Mouse (Mus musculus) lung, embryonic 16.5 days (tissue): ENCODE measurements around the gene Snx15. TPM values are rescaled to one million over a fixed set of nuclear protein-coding genes. Genes with fewer than 3 reads are reported as not detected.

Experiments used
- ATAC-seq: fragments of 200-750 bp; cut with Nextera tagmentation; 2 replicates; pipeline ENCODE4 v1.8.0; 2017; ENCODE audit warnings: low read depth, mild to moderate bottlenecking, moderate library complexity
- H3K27ac ChIP-seq: fragments of 300-500 bp; sonication (generic); 2 replicates; pipeline ENCODE4 v1.5.1; 2014; ENCODE audit warnings: mild to moderate bottlenecking, control low read depth, low read length
- H3K27me3 ChIP-seq: fragments of 300-500 bp; sonication (generic); 2 replicates; pipeline ENCODE4 v1.6.1; 2014; ENCODE audit warnings: low read depth, low read length, mixed read lengths; ENCODE audit not compliant: control insufficient read depth, insufficient read depth
- H3K36me3 ChIP-seq: fragments of 300-500 bp; sonication (generic); 2 replicates; pipeline ENCODE4 v1.6.1; 2014; ENCODE audit warnings: low read length; ENCODE audit not compliant: control insufficient read depth, insufficient read depth
- H3K4me1 ChIP-seq: fragments of 300-500 bp; sonication (generic); replicated peaks from 2 replicates; pipeline ENCODE4 v1.6.1; 2014; ENCODE audit warnings: low read length, mixed read lengths; ENCODE audit not compliant: control insufficient read depth, insufficient read depth
- H3K4me2 ChIP-seq: fragments of 300-500 bp; sonication (generic); 2 replicates; pipeline ENCODE4 v1.6.1; 2014; ENCODE audit warnings: low read depth, low read length, control low read depth
- H3K4me3 ChIP-seq: fragments of 300-500 bp; sonication (generic); 2 replicates; pipeline ENCODE4 v1.5.1; 2014; ENCODE audit warnings: mild to moderate bottlenecking, low read length, control low read depth
- H3K9ac ChIP-seq: fragments of 300-500 bp; sonication (generic); 2 replicates; pipeline ENCODE4 v1.6.1; 2014; ENCODE audit warnings: low read length, control low read depth
- H3K9me3 ChIP-seq: fragments of 300-500 bp; sonication (generic); 2 replicates; pipeline ENCODE4 v1.6.1; 2016; ENCODE audit warnings: low read length; ENCODE audit not compliant: control insufficient read depth
- WGBS: fragments of 180-500 bp; shearing (Covaris S2); extraction: QIAGEN DNeasy Blood & Tissue Kit; methylation state at CpG from one replicate; pipeline ENCODE4 v1.1.7; 2014; 5-methylcytosine and 5-hydroxymethylcytosine counted together
- polyA plus RNA-seq: library from polyadenylated mRNA; unstranded; fragments of >200 nt; fragmentation: Nextera tagmentation; extraction: Ambion mirVana; gene quantifications from 2 replicates; pipeline ENCODE4 v1.2.1, GENCODE M21; 2015

Gene Snx15
- polyA plus RNA-seq: 33.4 and 35.1 TPM in 2 replicates

GRCm38 (mm10) chr19:6127760-6128341, at the start of gene Snx15:
Snx15 (minus strand) TSS chr19:6128304.
- Histone ChIP-seq H3K27ac (peak within 1 kb of the TSS; percentile 93), H3K27me3 (no peaks in the 10 kb centered on the region), H3K4me1 (peaks cover 4% of the 10 kb centered on the region), H3K4me3 (peak within 1 kb of the TSS; percentile 68), H3K9ac (peak within 1 kb of the TSS; percentile 77), H3K36me3 (no peaks in the 10 kb centered on the region), H3K9me3 (no peaks in the 10 kb centered on the region), H3K4me2 (peak within 1 kb of the TSS; percentile 67)
- ATAC-seq: peak; percentile 96
- WGBS: under 1% methylated on average over 32 of the region's 32 CpGs

GRCm38 (mm10) chr19:6174771-6175170, 46.7 kb upstream of the Snx15 start:
- no peak overlapping the region for H3K27ac ChIP-seq
- no peaks in the 10 kb centered on the region for H3K36me3 ChIP-seq
- no peak for ATAC-seq
- H3K27me3 ChIP-seq: no peaks in the 10 kb centered on the region
- H3K4me1 ChIP-seq: no peaks in the 10 kb centered on the region
- WGBS: 16% methylated on average over 5 of the region's 5 CpGs
- no peak overlapping the region for H3K9ac ChIP-seq
- no peak overlapping the region for H3K4me3 ChIP-seq
- H3K9me3 ChIP-seq: no peaks in the 10 kb centered on the region
- no peak overlapping the region for H3K4me2 ChIP-seq

GRCm38 (mm10) chr19:6171215-6171614, 43.1 kb upstream of the Snx15 start:
- Histone ChIP-seq H3K4me2 (no peak overlapping the region), H3K27ac (no peak overlapping the region), H3K4me1 (no peaks in the 10 kb centered on the region), H3K4me3 (no peak overlapping the region), H3K27me3 (no peaks in the 10 kb centered on the region), H3K9ac (no peak overlapping the region), H3K9me3 (no peaks in the 10 kb centered on the region), H3K36me3 (no peaks in the 10 kb centered on the region)
- ATAC-seq: no peak
- 74% methylated on average over 8 of the region's 8 CpGs for WGBS

- no peak overlapping the region for H3K27ac ChIP-seq
Observed at GRCm38 (mm10) chr19:6166750-6167149, 38.6 kb upstream of the Snx15 start.

GRCm38 (mm10) chr19:6163872-6164547, 35.9 kb upstream of the Snx15 start:
- ATAC-seq: no peak
- Histone ChIP-seq H3K4me3 (no peak overlapping the region), H3K4me1 (no peaks in the 10 kb centered on the region; the same call in 1 of the 2 replicates), H3K27ac (no peak overlapping the region), H3K4me2 (peak overlapping the region; percentile 9; the same call in 1 of the 2 replicates), H3K9ac (no peak overlapping the region), H3K27me3 (no peaks in the 10 kb centered on the region), H3K9me3 (no peaks in the 10 kb centered on the region), H3K36me3 (no peaks in the 10 kb centered on the region)
- 38% methylated on average over 10 of the region's 10 CpGs for WGBS

More at GRCm38 (mm10) chr19:6166750-6167149, 38.6 kb upstream of the Snx15 start:
- WGBS: 79% methylated on average over 4 of the region's 4 CpGs
- Histone ChIP-seq H3K36me3 (no peaks in the 10 kb centered on the region), H3K27me3 (no peaks in the 10 kb centered on the region), H3K4me1 (no peaks in the 10 kb centered on the region; the same call in 1 of the 2 replicates), H3K9ac (no peak overlapping the region), H3K9me3 (no peaks in the 10 kb centered on the region), H3K4me2 (no peak overlapping the region), H3K4me3 (no peak overlapping the region)
- no peak for ATAC-seq

GRCm38 (mm10) chr19:6157220-6157619, 29.1 kb upstream of the Snx15 start:
- no peaks in the 10 kb centered on the region for H3K9me3 ChIP-seq
- 64% methylated on average over 6 of the region's 6 CpGs for WGBS
- H3K9ac ChIP-seq: no peak overlapping the region
- H3K27me3 ChIP-seq: no peaks in the 10 kb centered on the region
- H3K4me2 ChIP-seq: no peak overlapping the region
- H3K36me3 ChIP-seq: no peaks in the 10 kb centered on the region
- ATAC-seq: no peak
- no peak overlapping the region for H3K27ac ChIP-seq
- H3K4me1 ChIP-seq: no peaks in the 10 kb centered on the region
- H3K4me3 ChIP-seq: no peak overlapping the region

GRCm38 (mm10) chr19:6156372-6156771, 28.3 kb upstream of the Snx15 start:
- no peaks in the 10 kb centered on the region for H3K9me3 ChIP-seq
- no peak overlapping the region for H3K4me3 ChIP-seq
- WGBS: 54% methylated on average over 8 of the region's 8 CpGs
- no peak overlapping the region for H3K9ac ChIP-seq
- no peak for ATAC-seq
- no peaks in the 10 kb centered on the region for H3K36me3 ChIP-seq
- no peaks in the 10 kb centered on the region for H3K4me1 ChIP-seq
- no peaks in the 10 kb centered on the region for H3K27me3 ChIP-seq
- no peak overlapping the region for H3K4me2 ChIP-seq
- no peak overlapping the region for H3K27ac ChIP-seq

GRCm38 (mm10) chr19:6155174-6155573, 27.1 kb upstream of the Snx15 start:
- WGBS: 77% methylated on average over 9 of the region's 9 CpGs

GRCm38 (mm10) chr19:6144842-6145241, 16.7 kb upstream of the Snx15 start:
- H3K27ac ChIP-seq: no peak overlapping the region
- no peak for ATAC-seq
- H3K4me1 ChIP-seq: peaks cover 11% of the 10 kb centered on the region
- H3K27me3 ChIP-seq: no peaks in the 10 kb centered on the region
- H3K9me3 ChIP-seq: peaks cover 2% of the 10 kb centered on the region; the same call in 1 of the 2 replicates
- H3K36me3 ChIP-seq: no peaks in the 10 kb centered on the region
- H3K4me2 ChIP-seq: no peak overlapping the region
- H3K4me3 ChIP-seq: no peak overlapping the region
- H3K9ac ChIP-seq: no peak overlapping the region
- 72% methylated on average over 5 of the region's 5 CpGs for WGBS

More at GRCm38 (mm10) chr19:6155174-6155573, 27.1 kb upstream of the Snx15 start:
- no peaks in the 10 kb centered on the region for H3K9me3 ChIP-seq
- H3K4me1 ChIP-seq: no peaks in the 10 kb centered on the region
- H3K9ac ChIP-seq: no peak overlapping the region
- no peak for ATAC-seq
- no peak overlapping the region for H3K4me3 ChIP-seq
- no peak overlapping the region for H3K4me2 ChIP-seq
- no peaks in the 10 kb centered on the region for H3K36me3 ChIP-seq
- H3K27me3 ChIP-seq: no peaks in the 10 kb centered on the region
- H3K27ac ChIP-seq: no peak overlapping the region
